Mouse (Mus musculus) limb, embryonic 13.5 days (tissue): ENCODE data around the gene Acot13. TPM values are rescaled to one million over a fixed set of nuclear protein-coding genes. Genes with fewer than 3 reads are reported as not detected.

Experiments used
- polyA plus RNA-seq: library from polyadenylated mRNA; unstranded; fragments of >200 nt; fragmentation: Nextera tagmentation; extraction: Ambion mirVana; gene quantifications from 2 replicates; pipeline ENCODE4 v1.2.1, GENCODE M21; 2015

Gene Acot13
- polyA plus RNA-seq, 1 experiment from 2014 or later, result 64.2 TPM

Other genes with a start within 250 kb of the Acot13 start
- 4.1 and 4.2 TPM in 2 replicates for gene Ripor2, start 249.4 kb downstream of the Acot13 start, polyA plus RNA-seq
- not detected in 2 replicates for gene Armh2, start 90.3 kb downstream of the Acot13 start, polyA plus RNA-seq
- gene Gmnn, start 69.6 kb downstream of the Acot13 start, polyA plus RNA-seq, result 97.9 and 101 TPM in 2 replicates
- 16.0 and 16.9 TPM in 2 replicates for gene BC005537, start 29.9 kb downstream of the Acot13 start, polyA plus RNA-seq
- gene Tdp2, start 139 bp upstream of the Acot13 start, polyA plus RNA-seq, result 53.8 and 55.2 TPM in 2 replicates
- 0.06 and 0.08 TPM in 2 replicates for gene D130043K22Rik, start 13.6 kb upstream of the Acot13 start, polyA plus RNA-seq
- gene Aldh5a1, start 106.1 kb upstream of the Acot13 start, polyA plus RNA-seq, result 4.0 and 4.9 TPM in 2 replicates
- gene Gpld1, start 111.6 kb upstream of the Acot13 start, polyA plus RNA-seq, result 0.65 and 0.88 TPM in 2 replicates
- 13.6 and 14.6 TPM in 2 replicates for gene Mrs2, start 188.8 kb upstream of the Acot13 start, polyA plus RNA-seq
- 2.0 and 2.2 TPM in 2 replicates for gene Dcdc2a, start 224.5 kb upstream of the Acot13 start, polyA plus RNA-seq